Mouse (Mus musculus) CH12.LX (cell line): ENCODE measurements at regions not wholly inside any gene's neighbourhood (a gene's known extent, or its start where the extent isn't known, plus 50 kb on each side); places are given as distances from the start of the nearest gene placed in this dataset.
A peak's percentile ranks its signal among the peaks of the same experiment; 100 is the strongest.

Source experiments
- DNase-seq: peaks from one replicate; pipeline ENCODE4 v3.0.0-alpha.2; 2013; ENCODE audit errors: extremely low read depth
- H3K27ac ChIP-seq: 2 replicates; pipeline ENCODE4 v1.5.1; 2012; ENCODE audit warnings: low read depth, mild to moderate bottlenecking, control low read depth, moderate library complexity; ENCODE audit not compliant: insufficient read depth
- H3K27me3 ChIP-seq: replicated peaks from 2 replicates; pipeline ENCODE3; 2012; ENCODE audit warnings: inconsistent platforms
- H3K36me3 ChIP-seq, 2 experiments: replicated peaks in 1 of 2; 2 replicates each; pipeline versions ENCODE3 to v1.6.1; 2012; ENCODE audit warnings: inconsistent platforms in 1 of 2, low read length in 1 of 2, mild to moderate bottlenecking in 1 of 2, mixed read lengths in 1 of 2, moderate library complexity in 1 of 2; ENCODE audit not compliant: control insufficient read depth in 1 of 2, insufficient read depth in 1 of 2
- H3K4me1 ChIP-seq, 2 experiments: 2 replicates each; pipeline ENCODE4 v1.6.1; 2012; ENCODE audit warnings: inconsistent platforms in 1 of 2, moderate library complexity in 1 of 2; ENCODE audit not compliant: insufficient read depth in 2 of 2, control insufficient read depth in 1 of 2
- H3K4me2 ChIP-seq: 2 replicates; pipeline ENCODE4 v1.6.1; 2012; ENCODE audit warnings: low read depth, mild to moderate bottlenecking, control low read depth; ENCODE audit not compliant: poor library complexity, insufficient read depth, severe bottlenecking
- H3K4me3 ChIP-seq, 3 experiments: fragments of 150-350 bp in 1 of 3; sonication (generic) in 1 of 3; replicated peaks in 1 of 3; 2 replicates each; pipeline versions ENCODE3 to v1.5.1; 2011 to 2012; ENCODE audit warnings: low read depth in 2 of 3, low read length in 2 of 3, mild to moderate bottlenecking in 2 of 3, moderate library complexity in 2 of 3, control low read depth in 1 of 3, improper control_type of control experiment in 1 of 3, inconsistent platforms in 1 of 3, mixed read lengths in 1 of 3; ENCODE audit not compliant: poor library complexity in 1 of 3
- H3K79me2 ChIP-seq: replicated peaks from 2 replicates; pipeline ENCODE4 v1.6.1; 2012; ENCODE audit warnings: mild to moderate bottlenecking, moderate library complexity; ENCODE audit not compliant: control insufficient read depth, poor library complexity, insufficient read depth, severe bottlenecking; ENCODE audit errors: extremely low read depth
- H3K9ac ChIP-seq: 2 replicates; pipeline ENCODE4 v1.6.1; 2012; ENCODE audit warnings: low read depth, mild to moderate bottlenecking, control low read depth, moderate library complexity; ENCODE audit not compliant: insufficient read depth
- H3K9me3 ChIP-seq: replicated peaks from 2 replicates; pipeline ENCODE3; 2012; ENCODE audit warnings: low read length, inconsistent platforms, mixed read lengths
- CTCF ChIP-seq, 2 experiments: IDR thresholded peaks in 1 of 2; conservative IDR thresholded peaks in 1 of 2; 2 replicates each; pipeline ENCODE4 v1.5.1; 2011 to 2012; ENCODE audit warnings: low read depth in 2 of 2, low read length in 2 of 2, improper control_type of control experiment in 1 of 2, inconsistent platforms in 1 of 2, mild to moderate bottlenecking in 1 of 2, moderate library complexity in 1 of 2
- E2F4 ChIP-seq: IDR thresholded peaks from 2 replicates; pipeline ENCODE4 v1.6.1; 2011; ENCODE audit warnings: low read depth, low read length, improper control_type of control experiment; ENCODE audit not compliant: insufficient replicate concordance
- ELF1 ChIP-seq: IDR thresholded peaks from 2 replicates; pipeline ENCODE4 v1.6.1; 2014; ENCODE audit warnings: low read depth, mild to moderate bottlenecking, inconsistent platforms, low read length, improper control_type of control experiment
- EP300 ChIP-seq: IDR thresholded peaks from 2 replicates; pipeline ENCODE4 v1.6.1; 2011; ENCODE audit warnings: low read length, improper control_type of control experiment
- GABPA ChIP-seq: IDR thresholded peaks from 2 replicates; pipeline ENCODE4 v1.6.1; 2012; ENCODE audit warnings: low read depth, low read length, improper control_type of control experiment, inconsistent platforms; ENCODE audit not compliant: insufficient replicate concordance
- HCFC1 ChIP-seq: IDR thresholded peaks from 2 replicates; pipeline ENCODE4 v1.6.1; 2012; ENCODE audit warnings: low read depth, mild to moderate bottlenecking, inconsistent platforms, low read length, improper control_type of control experiment
- IRF4 ChIP-seq: IDR thresholded peaks from 2 replicates; pipeline ENCODE4 v1.6.1; 2014; ENCODE audit warnings: low read depth, mild to moderate bottlenecking, inconsistent platforms, low read length, improper control_type of control experiment
- JUND ChIP-seq: conservative IDR thresholded peaks from 2 replicates; pipeline ENCODE4 v1.6.1; 2011; ENCODE audit warnings: low read depth, low read length, improper control_type of control experiment
- MAFK ChIP-seq: IDR thresholded peaks from 2 replicates; pipeline ENCODE4 v1.6.1; 2011; ENCODE audit warnings: low read length, improper control_type of control experiment; ENCODE audit not compliant: insufficient replicate concordance
- MAX ChIP-seq: IDR thresholded peaks from 2 replicates; pipeline ENCODE4 v1.6.1; 2011; ENCODE audit warnings: low read length, improper control_type of control experiment
- MAZ ChIP-seq: IDR thresholded peaks from 2 replicates; pipeline ENCODE4 v1.6.1; 2012; ENCODE audit warnings: low read depth, mild to moderate bottlenecking, inconsistent platforms, low read length, improper control_type of control experiment, moderate library complexity
- PAX5 ChIP-seq: IDR thresholded peaks from 2 replicates; pipeline ENCODE4 v1.6.1; 2012; ENCODE audit warnings: low read length, inconsistent platforms, mixed read lengths
- POLR2A ChIP-seq: IDR thresholded peaks from 2 replicates; pipeline ENCODE4 v1.6.1; 2011; ENCODE audit warnings: low read depth, mild to moderate bottlenecking, improper control_type of control experiment, low read length
- RAD21 ChIP-seq: IDR thresholded peaks from 2 replicates; pipeline ENCODE4 v1.6.1; 2011; ENCODE audit warnings: low read depth, mild to moderate bottlenecking, low read length, improper control_type of control experiment, moderate library complexity
- RCOR1 ChIP-seq: conservative IDR thresholded peaks from 2 replicates; pipeline ENCODE4 v1.6.1; 2012; ENCODE audit warnings: low read depth, mild to moderate bottlenecking, inconsistent platforms, low read length, improper control_type of control experiment
- SIN3A ChIP-seq: IDR thresholded peaks from 2 replicates; pipeline ENCODE4 v1.6.1; 2012; ENCODE audit warnings: low read length, improper control_type of control experiment, inconsistent platforms
- SMC3 ChIP-seq: IDR thresholded peaks from 2 replicates; pipeline ENCODE4 v1.6.1; 2011; ENCODE audit warnings: low read depth, low read length, improper control_type of control experiment
- TCF12 ChIP-seq: IDR thresholded peaks from 2 replicates; pipeline ENCODE4 v1.6.1; 2014; ENCODE audit warnings: low read depth, mild to moderate bottlenecking, inconsistent platforms, low read length, improper control_type of control experiment
- UBTF ChIP-seq: IDR thresholded peaks from 2 replicates; pipeline ENCODE4 v1.6.1; 2012; ENCODE audit warnings: low read depth, mild to moderate bottlenecking, inconsistent platforms, low read length, improper control_type of control experiment, moderate library complexity
- USF2 ChIP-seq: conservative IDR thresholded peaks from 2 replicates; pipeline ENCODE4 v1.6.1; 2011; ENCODE audit warnings: low read depth, low read length, improper control_type of control experiment
- dilution Hi-C: fragments of 300-500 bp; cut with MboI; formaldehyde crosslinking; loops from 2 replicates; pipeline ENCODE4 v1.14.3; 2020; ENCODE audit warnings: low sequenced_read_pairs; ENCODE audit not compliant: extremely low pct_unique_long_range_greater_than_20kb, extremely low pct_ligation_motif_present
- in situ Hi-C: fragments of 300-500 bp; cut with MboI; formaldehyde crosslinking; loops from 3 replicates; pipeline ENCODE4 v1.14.3; 2019; ENCODE audit warnings: low sequenced_read_pairs, low pct_ligation_motif_present, low pct_unique_long_range_greater_than_20kb, mixed read lengths

- TF ChIP-seq RAD21 (no peak), USF2 (no peak), MAZ (no peak)
These were observed 285.7 kb upstream of the Smim15 start for GRCm38 (mm10) chr13:107758327-107759095.

GRCm38 (mm10) chr13:107752745-107753144, 291.5 kb upstream of the Smim15 start:
- Histone ChIP-seq H3K27me3 (no peaks in the 10 kb centered on the region), H3K27ac (no peak overlapping the region), H3K4me3 (no peak overlapping the region), H3K4me2 (no peak overlapping the region), H3K9me3 (no peaks in the 10 kb centered on the region), H3K4me1 (no peaks in the 10 kb centered on the region), H3K36me3 (peaks cover 0 to 2% of the 10 kb centered on the region in 2 experiments), H3K79me2 (no peaks in the 10 kb centered on the region), H3K9ac (no peak overlapping the region)
- DNase-seq: no peak
- in situ Hi-C loops: no loop called here
- TF ChIP-seq MAFK (no peak), HCFC1 (no peak), POLR2A (no peak), SMC3 (peak; percentile 26; the same call in 1 of the 2 replicates), SIN3A (no peak), RAD21 (no peak; the same call in 1 of the 2 replicates), CTCF (conservative IDR thresholded peaks at IDR 0.05 in 1 of 2, IDR thresholded peaks at IDR 0.05 in 1 of 2; ENCODE audit: low read depth in 2 of 2, low read length in 2 of 2) (peak in 1 of 2 experiments; percentile 25; a peak in 2 of 4 replicates), MAX (no peak), UBTF (no peak), GABPA (no peak), ELF1 (no peak), E2F4 (no peak), EP300 (no peak), JUND (no peak), TCF12 (no peak), PAX5 (no peak), RCOR1 (no peak), IRF4 (no peak)
- dilution Hi-C loops: no loop called here

More at GRCm38 (mm10) chr13:107758327-107759095, 285.7 kb upstream of the Smim15 start:
- Histone ChIP-seq H3K4me3 (no peak overlapping the region), H3K36me3 (peaks cover 2 to 6% of the 10 kb centered on the region in 2 experiments), H3K79me2 (no peaks in the 10 kb centered on the region), H3K4me2 (no peak overlapping the region), H3K4me1 (no peaks in the 10 kb centered on the region), H3K27ac (no peak overlapping the region), H3K27me3 (no peaks in the 10 kb centered on the region), H3K9me3 (no peaks in the 10 kb centered on the region), H3K9ac (no peak overlapping the region)
- DNase-seq: no peak
- in situ Hi-C loops (no loop called here), dilution Hi-C loops (no loop called here)
